Mouse (Mus musculus) limb, embryonic 10.5 days (tissue): ENCODE measurements at regions not wholly inside any gene's neighbourhood (a gene's known extent, or its start where the extent isn't known, plus 50 kb on each side); places are given as distances from the start of the nearest gene placed in this dataset.
"Not testable (repeated sequence)": the region's sequence is repeated elsewhere in the genome, so short reads cannot be mapped to it uniquely, and the experiment has no call there.

Experiments used
- DNase-seq: peaks from one replicate; pipeline ENCODE4 v3.0.0-alpha.2; 2017; ENCODE audit warnings: low spot score
- H3K27ac ChIP-seq: fragments of 300-500 bp; sonication (generic); 2 replicates; pipeline ENCODE4 v1.5.1; 2016; ENCODE audit warnings: mild to moderate bottlenecking
- H3K27me3 ChIP-seq: fragments of 300-500 bp; sonication (generic); 2 replicates; pipeline ENCODE4 v1.6.1; 2016; ENCODE audit warnings: low read depth, mild to moderate bottlenecking; ENCODE audit not compliant: poor library complexity, severe bottlenecking
- H3K36me3 ChIP-seq: fragments of 300-500 bp; sonication (generic); 2 replicates; pipeline ENCODE4 v1.6.1; 2016; ENCODE audit warnings: mild to moderate bottlenecking, moderate library complexity
- H3K4me1 ChIP-seq: fragments of 300-500 bp; sonication (generic); 2 replicates; pipeline ENCODE4 v1.6.1; 2016
- H3K4me3 ChIP-seq: fragments of 300-500 bp; sonication (generic); 2 replicates; pipeline ENCODE4 v1.5.1; 2016; ENCODE audit warnings: mild to moderate bottlenecking, moderate library complexity
- H3K9me3 ChIP-seq: fragments of 300-500 bp; sonication (generic); replicated peaks from 2 replicates; pipeline ENCODE4 v1.6.1; 2016; ENCODE audit warnings: mild to moderate bottlenecking
- WGBS: fragments of 180-500 bp; shearing (Covaris S2); methylation state at CpG from one replicate; pipeline ENCODE4 v1.1.7; 2016; 5-methylcytosine and 5-hydroxymethylcytosine counted together

DNA sequence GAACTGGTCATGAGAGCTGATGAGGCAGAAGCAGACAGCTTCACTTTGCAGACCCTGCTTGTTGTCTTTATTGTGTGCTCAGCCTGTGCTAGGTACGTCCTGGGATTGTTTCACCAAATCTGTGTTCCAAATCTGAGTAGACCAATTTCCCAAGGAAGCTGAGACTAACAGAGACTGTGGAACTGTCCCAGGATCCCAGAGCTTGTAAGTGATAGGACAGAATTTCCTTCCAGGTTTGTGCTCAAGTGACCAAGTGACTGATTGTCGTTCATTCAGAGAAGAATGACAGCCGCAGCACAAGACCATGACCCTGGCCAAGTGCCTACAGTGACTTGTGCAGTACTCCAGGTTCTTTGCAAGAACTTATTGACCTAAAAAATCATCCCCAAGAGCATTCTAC, 269.9 kb upstream of the Arglu1 start:
- Histone ChIP-seq H3K4me3 (no peak overlapping the region), H3K4me1 (no peaks in the 10 kb centered on the region), H3K9me3 (no peaks in the 10 kb centered on the region), H3K36me3 (no peaks in the 10 kb centered on the region), H3K27me3 (no peaks in the 10 kb centered on the region), H3K27ac (no peak overlapping the region)
- 91% methylated on average over 3 of the region's 3 CpGs for WGBS
- DNase-seq, result no peak

DNA sequence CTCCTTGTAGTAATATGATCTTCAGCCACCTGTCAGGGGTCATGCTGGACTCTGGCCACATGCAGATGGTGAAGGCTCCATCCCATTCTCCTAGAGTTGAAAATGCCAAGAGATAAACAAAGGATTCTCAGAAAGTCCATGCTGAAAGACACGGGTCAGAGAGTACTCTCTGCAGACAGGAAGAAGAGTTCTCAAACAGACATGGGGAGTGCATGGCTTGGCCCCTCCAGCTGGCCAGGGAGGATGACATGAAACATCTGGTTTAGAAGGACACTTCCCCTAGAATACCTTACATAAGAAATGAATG, 269.4 kb upstream of the Arglu1 start:
- 76% methylated on average over 1 of the region's 1 CpGs for WGBS
- Histone ChIP-seq H3K27ac (no peak overlapping the region), H3K27me3 (no peaks in the 10 kb centered on the region), H3K36me3 (no peaks in the 10 kb centered on the region), H3K4me3 (no peak overlapping the region), H3K4me1 (no peaks in the 10 kb centered on the region), H3K9me3 (no peaks in the 10 kb centered on the region)
- no peak for DNase-seq

DNA sequence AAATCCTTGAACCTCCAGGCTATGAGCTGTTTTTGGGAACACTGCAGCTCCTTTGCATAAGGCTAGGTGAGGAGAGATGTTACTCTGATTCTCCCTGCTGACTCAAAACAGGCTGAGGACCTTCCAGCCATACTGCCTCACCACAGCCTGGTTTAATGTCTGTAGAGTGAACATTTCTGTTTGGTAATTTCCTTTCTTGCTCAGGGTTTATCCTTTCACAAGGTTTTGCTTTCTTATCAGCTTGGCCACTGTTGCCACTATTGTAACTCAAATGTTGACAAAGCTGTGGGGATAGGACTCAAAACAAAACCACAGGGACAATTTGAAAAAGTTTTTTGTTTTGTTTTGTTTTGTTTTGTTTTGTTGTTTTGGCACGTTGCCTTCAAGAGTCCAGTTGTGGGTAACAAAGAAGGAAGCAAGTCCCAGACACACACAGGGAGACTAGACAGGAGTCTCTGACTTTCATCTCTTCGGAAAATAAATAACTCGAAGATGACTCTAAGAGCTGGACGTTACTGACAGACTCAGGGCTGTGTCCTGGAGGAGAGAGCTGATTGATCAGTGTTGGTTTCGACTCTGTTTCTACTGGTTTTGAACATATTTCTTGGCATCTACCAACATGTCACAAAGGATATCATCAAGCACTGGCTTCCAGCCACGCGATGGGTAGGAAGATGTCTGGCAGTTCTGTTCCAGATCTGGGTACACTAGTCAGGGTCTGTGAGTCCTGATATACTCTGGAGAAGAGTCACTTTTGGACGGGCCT, 268.9 kb upstream of the Arglu1 start:
- Histone ChIP-seq H3K27ac (no peak overlapping the region), H3K9me3 (no peaks in the 10 kb centered on the region), H3K36me3 (no peaks in the 10 kb centered on the region), H3K4me3 (no peak overlapping the region), H3K4me1 (no peaks in the 10 kb centered on the region), H3K27me3 (no peaks in the 10 kb centered on the region)
- no peak for DNase-seq
- 82% methylated on average over 8 of the region's 8 CpGs for WGBS

DNA sequence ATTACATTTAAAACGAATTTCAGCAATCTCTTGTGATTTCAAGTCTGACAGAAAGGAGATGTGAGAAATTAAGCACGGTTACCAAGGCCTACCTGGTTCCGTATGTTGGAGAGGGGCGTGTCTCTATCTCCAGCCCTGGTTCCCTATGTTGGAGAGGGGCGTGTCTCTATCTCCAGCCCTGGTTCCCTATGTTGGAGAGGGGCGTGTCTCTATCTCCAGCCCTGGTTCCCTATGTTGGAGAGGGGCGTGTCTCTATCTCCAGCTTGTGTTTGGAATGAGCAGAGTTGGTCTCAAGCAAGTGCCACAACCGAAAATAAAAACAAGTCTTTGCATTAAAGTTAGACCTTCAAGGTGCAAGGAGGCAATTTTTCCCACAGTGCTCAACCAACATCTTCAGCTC, 267.8 kb upstream of the Arglu1 start:
- not testable (repeated sequence) for H3K9me3 ChIP-seq, H3K36me3 ChIP-seq, H3K27ac ChIP-seq, H3K27me3 ChIP-seq, H3K4me1 ChIP-seq, H3K4me3 ChIP-seq, DNase-seq
- 84% methylated on average over 8 of the region's 8 CpGs for WGBS

DNA sequence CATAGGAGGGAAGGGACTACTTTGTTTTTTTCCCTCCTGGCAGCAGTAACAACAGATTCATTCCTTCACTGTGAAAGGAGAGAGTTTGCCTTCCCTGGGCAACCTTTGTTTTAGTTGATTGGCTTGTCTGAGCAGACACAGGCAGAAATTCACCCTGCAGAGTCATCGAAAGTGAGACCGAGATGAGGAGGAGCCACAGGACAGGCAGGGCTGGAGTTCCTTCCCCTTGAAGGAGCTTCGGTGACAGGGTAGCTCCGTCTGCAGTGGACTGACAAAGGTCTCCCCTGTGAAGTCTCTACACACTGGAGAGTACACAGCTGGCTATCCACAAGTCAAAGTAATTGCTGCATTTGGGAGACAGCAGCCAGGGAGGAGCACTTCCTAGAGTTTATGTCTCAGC, 261.9 kb upstream of the Arglu1 start:
- WGBS, result 42% methylated on average over 4 of the region's 4 CpGs
- Histone ChIP-seq H3K27me3 (no peaks in the 10 kb centered on the region), H3K27ac (no peak overlapping the region), H3K9me3 (no peaks in the 10 kb centered on the region), H3K4me3 (no peak overlapping the region), H3K4me1 (peaks cover 29% of the 10 kb centered on the region), H3K36me3 (no peaks in the 10 kb centered on the region)
- DNase-seq, result peak; percentile 28

DNA sequence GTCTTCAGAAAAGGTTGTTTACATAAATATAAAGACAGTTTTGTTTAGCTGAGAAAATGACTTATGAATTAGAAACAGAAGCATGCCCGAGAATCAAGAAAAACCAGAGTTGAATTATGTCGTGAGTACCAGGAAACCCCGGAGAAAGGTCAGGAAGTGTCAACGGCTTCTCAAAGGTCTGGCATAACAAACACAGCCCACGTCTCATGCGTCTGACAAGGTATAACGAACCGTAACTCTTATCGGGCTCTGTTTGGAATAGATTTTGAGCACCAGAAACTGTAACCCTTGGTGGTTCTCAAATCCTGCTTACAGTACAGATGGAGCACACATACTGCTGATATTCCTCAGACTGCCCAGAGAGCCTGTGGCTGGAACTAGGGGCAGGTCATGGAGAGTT, 260.9 kb upstream of the Arglu1 start:
- Histone ChIP-seq H3K4me3 (no peak overlapping the region), H3K27ac (no peak overlapping the region), H3K9me3 (no peaks in the 10 kb centered on the region), H3K4me1 (peaks cover 30% of the 10 kb centered on the region), H3K36me3 (no peaks in the 10 kb centered on the region), H3K27me3 (no peaks in the 10 kb centered on the region)
- peak; percentile 30 for DNase-seq
- 24% methylated on average over 9 of the region's 9 CpGs for WGBS

DNA sequence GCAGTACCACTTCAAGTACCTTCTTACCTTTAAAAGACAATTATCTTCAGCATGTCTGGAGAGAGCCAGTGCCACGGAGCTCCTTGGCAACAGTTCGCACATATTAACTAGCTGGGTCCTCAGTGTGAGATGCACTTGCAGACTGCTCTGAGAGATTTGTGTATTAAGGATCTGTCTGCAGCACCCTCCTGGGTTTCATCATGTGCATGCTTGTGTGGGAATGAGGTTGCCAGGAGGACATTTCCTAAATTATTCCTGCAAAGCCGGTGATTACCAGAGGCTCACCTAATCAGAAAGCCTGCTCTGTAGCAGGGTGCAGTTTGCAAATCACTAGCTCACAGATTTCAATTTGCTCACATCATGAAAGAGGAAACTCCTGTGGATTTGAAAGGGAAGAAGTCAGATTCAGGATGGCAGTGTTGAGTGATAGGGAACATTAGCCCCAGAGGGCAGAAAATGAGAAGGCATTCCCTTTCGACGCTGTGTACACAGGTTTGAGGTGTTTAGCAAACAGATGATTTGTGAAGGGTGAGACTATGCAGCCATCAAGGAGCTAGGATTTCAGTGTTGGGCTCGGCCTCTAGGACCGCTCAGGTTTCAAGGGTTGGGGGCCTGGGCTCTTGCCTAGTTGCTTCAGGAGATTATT, 257.3 kb upstream of the Arglu1 start:
- no peaks in the 10 kb centered on the region for H3K36me3 ChIP-seq
- 25% methylated on average over 7 of the region's 7 CpGs for WGBS
- DNase-seq, result peak; percentile 50
- no peaks in the 10 kb centered on the region for H3K9me3 ChIP-seq
- H3K27ac ChIP-seq, result no peak overlapping the region
- H3K27me3 ChIP-seq, result 0 out of 2 replicates have a peak, but pooled peaks cover 2% of the 10 kb centered on the region
- peaks cover 30% of the 10 kb centered on the region for H3K4me1 ChIP-seq
- H3K4me3 ChIP-seq, result no peak overlapping the region

DNA sequence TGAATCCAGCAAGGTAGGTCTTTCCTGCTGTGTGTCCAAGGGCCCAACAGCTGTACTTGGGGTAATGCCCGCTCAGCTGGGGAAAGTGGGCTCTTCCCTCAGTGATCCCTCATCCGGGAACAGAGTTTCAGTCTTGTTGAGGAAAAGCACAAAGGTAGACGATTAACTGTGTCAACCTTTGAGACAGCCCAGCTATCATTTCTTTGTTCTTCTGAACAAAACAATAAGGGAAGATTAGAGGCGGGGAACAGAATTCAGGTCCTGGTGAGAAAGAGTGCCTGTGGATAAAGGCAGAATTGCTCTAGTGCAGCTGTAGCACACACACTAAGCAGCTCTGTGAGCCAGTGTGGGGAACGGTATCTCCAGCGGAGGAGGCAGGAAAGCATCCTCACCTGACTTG, 252.7 kb upstream of the Arglu1 start:
- peaks cover 10% of the 10 kb centered on the region for H3K4me1 ChIP-seq
- WGBS, result 83% methylated on average over 6 of the region's 6 CpGs
- H3K4me3 ChIP-seq, result no peak overlapping the region
- H3K27ac ChIP-seq, result no peak overlapping the region
- H3K36me3 ChIP-seq, result no peaks in the 10 kb centered on the region
- H3K9me3 ChIP-seq, result no peaks in the 10 kb centered on the region
- 0 out of 2 replicates have a peak, but pooled peaks cover 2% of the 10 kb centered on the region for H3K27me3 ChIP-seq
- no peak for DNase-seq

DNA sequence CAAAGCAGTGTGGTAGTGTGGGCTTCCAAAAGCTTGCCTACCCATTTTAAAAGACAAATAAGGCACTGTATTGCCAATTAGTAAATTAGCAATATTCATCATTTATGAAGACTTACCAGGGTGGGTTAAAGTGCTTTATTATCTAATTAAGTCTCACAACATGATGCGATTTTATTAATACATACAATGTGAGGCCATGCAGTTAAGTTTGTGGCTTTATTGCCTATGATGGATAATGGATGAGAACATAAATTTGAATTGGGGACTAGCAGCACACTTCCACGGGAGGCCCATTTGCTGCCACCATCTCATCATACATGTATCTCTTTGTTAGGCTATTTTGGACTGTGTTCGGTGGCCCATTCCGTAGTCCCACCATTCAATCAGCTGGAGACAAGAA, 250.6 kb upstream of the Arglu1 start:
- Histone ChIP-seq H3K4me1 (peaks cover 2% of the 10 kb centered on the region; the same call in 1 of the 2 replicates), H3K9me3 (no peaks in the 10 kb centered on the region), H3K27ac (no peak overlapping the region), H3K4me3 (no peak overlapping the region), H3K27me3 (0 out of 2 replicates have a peak, but pooled peaks cover 2% of the 10 kb centered on the region), H3K36me3 (no peaks in the 10 kb centered on the region)
- no peak for DNase-seq
- WGBS, result 89% methylated on average over 4 of the region's 4 CpGs

DNA sequence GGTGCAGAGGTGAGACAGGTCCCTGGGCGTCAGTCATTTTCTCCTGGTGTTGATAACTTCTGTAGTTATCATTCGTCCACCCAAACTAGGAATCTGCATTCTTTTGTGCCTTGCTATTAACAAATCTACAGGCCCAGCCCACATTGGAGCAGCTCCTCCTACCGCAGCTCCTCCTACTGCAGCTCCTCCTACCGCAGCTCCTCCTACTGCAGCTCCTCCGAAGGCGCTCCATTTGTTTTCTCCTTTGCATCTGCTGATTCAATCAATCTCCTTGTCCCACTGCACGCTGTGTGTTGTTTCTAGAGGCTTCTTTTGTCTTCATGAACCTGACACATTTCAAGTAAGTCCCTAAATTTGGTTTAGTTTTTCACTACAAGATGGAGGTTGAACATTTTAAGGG, 248.2 kb upstream of the Arglu1 start:
- H3K36me3 ChIP-seq, result no peaks in the 10 kb centered on the region
- H3K9me3 ChIP-seq, result no peaks in the 10 kb centered on the region
- H3K27me3 ChIP-seq, result no peaks in the 10 kb centered on the region
- WGBS, result 84% methylated on average over 7 of the region's 7 CpGs
- no peak overlapping the region for H3K27ac ChIP-seq
- no peak for DNase-seq
- H3K4me3 ChIP-seq, result no peak overlapping the region
- peaks cover 2% of the 10 kb centered on the region; the same call in 1 of the 2 replicates for H3K4me1 ChIP-seq

DNA sequence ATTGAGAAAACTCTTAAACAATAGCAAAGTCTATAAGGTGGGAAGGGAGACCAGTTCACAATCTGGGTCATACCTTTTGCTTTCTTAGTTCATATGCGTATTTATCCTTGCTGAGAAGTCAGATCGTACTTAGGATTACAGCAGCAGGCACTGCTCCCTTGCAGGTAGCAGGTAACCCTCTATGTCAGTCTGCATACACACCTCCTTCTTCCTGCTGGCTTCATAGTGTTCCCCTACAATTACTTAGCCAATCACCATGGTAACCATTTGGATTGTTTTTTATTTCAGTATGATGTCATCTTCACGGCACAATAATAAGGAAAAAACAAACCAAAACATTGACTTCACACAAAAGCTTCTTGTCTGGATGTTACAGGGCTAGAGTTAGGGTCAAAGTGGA, 242.1 kb upstream of the Arglu1 start:
- no peak for DNase-seq
- 87% methylated on average over 3 of the region's 3 CpGs for WGBS

DNA sequence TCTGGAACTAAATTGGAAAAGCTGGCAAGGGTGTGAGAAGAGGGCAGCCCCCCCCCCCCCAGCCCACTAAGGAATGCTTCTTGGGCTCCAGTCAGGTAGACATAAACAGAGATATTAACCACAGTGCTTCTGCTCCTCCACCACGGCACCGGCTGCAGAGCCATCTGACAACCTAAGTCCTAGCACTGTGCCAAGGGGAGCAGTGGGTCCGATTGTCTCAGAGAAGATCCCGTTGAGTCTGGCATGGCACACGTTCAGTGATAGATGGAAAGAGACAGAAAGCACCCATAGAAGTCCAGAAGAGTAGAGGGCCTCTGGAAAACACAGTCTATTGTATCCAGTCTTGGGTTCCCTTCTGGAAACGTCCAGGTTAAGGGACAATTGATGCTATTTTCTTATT, 241.4 kb upstream of the Arglu1 start:
- Histone ChIP-seq H3K4me1 (peaks cover 1% of the 10 kb centered on the region; the same call in 1 of the 2 replicates), H3K27ac (no peak overlapping the region), H3K9me3 (no peaks in the 10 kb centered on the region), H3K36me3 (no peaks in the 10 kb centered on the region), H3K4me3 (no peak overlapping the region), H3K27me3 (no peaks in the 10 kb centered on the region)
- WGBS, result 84% methylated on average over 6 of the region's 6 CpGs
- no peak for DNase-seq

More for the DNA sequence above, 242.1 kb upstream of the Arglu1 start:
- Histone ChIP-seq H3K4me3 (no peak overlapping the region), H3K27ac (no peak overlapping the region), H3K9me3 (no peaks in the 10 kb centered on the region), H3K4me1 (peaks cover 2% of the 10 kb centered on the region; the same call in 1 of the 2 replicates), H3K36me3 (no peaks in the 10 kb centered on the region), H3K27me3 (no peaks in the 10 kb centered on the region)

DNA sequence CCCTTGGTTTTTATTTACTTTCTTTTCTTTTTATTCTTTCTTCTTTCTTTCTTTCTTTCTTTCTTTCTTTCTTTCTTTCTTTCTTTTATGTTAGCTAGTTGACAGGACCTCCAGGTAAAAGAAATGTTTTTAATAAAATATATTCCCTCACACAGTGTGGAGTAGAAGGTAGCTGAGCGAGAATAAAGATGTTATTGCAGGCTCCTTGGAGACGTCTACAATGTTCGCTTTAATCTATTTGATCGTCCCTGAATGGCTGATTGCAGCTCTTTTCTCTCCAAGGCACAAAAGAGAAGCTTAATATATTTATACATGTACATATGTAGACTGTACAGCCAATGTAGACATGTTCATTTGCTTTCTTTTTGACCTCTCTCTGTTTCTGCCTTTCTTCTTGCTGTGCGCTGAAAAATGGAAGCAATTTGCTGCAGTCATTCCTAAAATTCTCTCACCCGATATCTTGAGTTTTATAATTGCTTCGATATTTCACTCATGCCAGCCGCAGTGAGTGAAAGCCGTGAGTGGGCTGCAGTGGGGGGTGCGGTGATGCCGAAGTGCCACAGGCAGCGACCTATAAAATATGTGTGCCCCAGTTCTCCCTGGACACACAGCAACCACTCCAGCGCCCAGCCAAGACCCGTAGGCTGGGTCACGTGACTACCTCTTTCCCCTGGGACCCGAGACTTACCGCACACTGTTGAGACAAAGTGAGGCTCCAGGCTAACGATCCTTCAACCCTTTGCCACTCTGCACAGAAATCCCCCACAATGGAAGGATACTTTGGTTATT, 237.9 kb upstream of the Arglu1 start:
- H3K9me3 ChIP-seq, result no peaks in the 10 kb centered on the region
- H3K4me3 ChIP-seq, result no peak overlapping the region
- WGBS, result 93% methylated on average over 18 of the region's 18 CpGs

More for the DNA sequence above, 237.9 kb upstream of the Arglu1 start:
- no peaks in the 10 kb centered on the region for H3K36me3 ChIP-seq
- H3K4me1 ChIP-seq, result no peaks in the 10 kb centered on the region
- no peak for DNase-seq
- no peaks in the 10 kb centered on the region for H3K27me3 ChIP-seq
- H3K27ac ChIP-seq, result no peak overlapping the region
